ENCODE assay signal across 19 mouse cellular contexts in the genomic region with DNA sequence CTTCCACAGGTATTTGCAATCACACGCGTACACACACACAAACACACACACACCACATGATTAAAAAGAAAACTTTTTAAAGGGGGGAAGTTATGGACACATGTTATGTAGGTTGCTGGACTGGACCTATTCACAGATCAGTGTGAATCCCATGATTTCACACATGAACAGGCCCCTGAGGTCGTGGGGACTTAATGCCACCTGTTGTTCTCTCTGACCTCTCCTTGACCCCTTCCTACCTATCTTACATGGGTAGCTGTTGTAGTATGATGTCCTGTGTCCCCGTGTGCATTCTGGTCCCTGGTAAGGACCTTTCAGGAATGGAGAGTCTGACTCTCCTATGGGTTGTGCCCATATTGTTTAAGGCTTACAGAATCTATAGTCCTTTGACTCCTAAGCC.
DNase-seq lines count a peak whose midpoint lies in the region; ATAC-seq and TF ChIP-seq lines count a peak whose summit lies in the region.
"Had no signal": no experiment of that assay in that cellular context is flagged by ENCODE, and none has a peak within 500 bp of the region (broad histone marks: within the 10 kb centered on the region; RNA-seq: fewer than 3 reads in every experiment).

No protein-coding gene starts in this region.

- peaks cover 4% of the 10 kb centered on the region for H3K4me1 ChIP-seq in lung, embryonic 14.5 days (ENCODE audit: insufficient read depth)
- H3K4me1 ChIP-seq in intestine, embryonic 16.5 days (ENCODE audit: control insufficient read depth, insufficient read depth, low read length) = no peaks in the 10 kb centered on the region
- H3K4me1 ChIP-seq: embryonic facial prominence, embryonic 15.5 days; hindbrain, embryonic 15.5 days had no signal

- no peak for TF ChIP-seq CTCF in lung, embryonic 14.5 days (IDR thresholded peaks at IDR 0.05; ENCODE audit: low read depth)

- ATAC-seq in lung, embryonic 14.5 days (ENCODE audit: insufficient read depth) = no peak
- ATAC-seq in intestine, embryonic 16.5 days = no peak

- DNase-seq in heart, adult 11 months = peak; percentile 51
- DNase-seq in heart, adult 18-20 months = no peak
- no peak for DNase-seq in lung, embryonic 14.5 days
- no peak for DNase-seq in lung, postnatal 14 days
- DNase-seq in layer of hippocampus, adult 8-10 months (ENCODE audit: low spot score in 2 of 2) = no peak
- DNase-seq: adrenal gland, adult 2 months; adrenal gland, postnatal 25 days; cerebellum, adult 18-20 months; cerebellum, adult 9-11 months; cerebellum, postnatal 36 days; gastrocnemius, postnatal 36 days; heart, postnatal 36 days had no signal

- H3K27me3 ChIP-seq in lung, embryonic 14.5 days (ENCODE audit: insufficient read depth, low read length) = no peaks in the 10 kb centered on the region
- no peaks in the 10 kb centered on the region for H3K27me3 ChIP-seq in intestine, embryonic 16.5 days (replicated peaks; ENCODE audit: control insufficient read depth, insufficient read depth, low read length)
- H3K27me3 ChIP-seq: embryonic facial prominence, embryonic 15.5 days; forebrain, embryonic 12.5 days; heart, embryonic 13.5 days; hindbrain, embryonic 15.5 days had no signal

- H3K27ac ChIP-seq in lung, embryonic 14.5 days (ENCODE audit: low read depth) = peak overlapping the region; percentile 42
- H3K27ac ChIP-seq in intestine, embryonic 16.5 days (ENCODE audit: low read length) = 0 out of 2 replicates have a peak overlapping the region, but pooled peaks have one; percentile 9
- H3K27ac ChIP-seq: embryonic facial prominence, embryonic 15.5 days; forebrain, embryonic 12.5 days; heart, adult 2 months; heart, embryonic 13.5 days; hindbrain, embryonic 15.5 days had no signal

- no peak overlapping the region for H3K9ac ChIP-seq in lung, embryonic 14.5 days
- no peak overlapping the region for H3K9ac ChIP-seq in intestine, embryonic 16.5 days (ENCODE audit: low read depth, low read length)
- H3K9ac ChIP-seq: embryonic facial prominence, embryonic 15.5 days; forebrain, embryonic 12.5 days; heart, embryonic 13.5 days; hindbrain, embryonic 15.5 days had no signal

- WGBS in lung, embryonic 14.5 days = 84% methylated on average over 4 of the region's 4 CpGs
- 77% methylated on average over 4 of the region's 4 CpGs for WGBS in intestine, embryonic 16.5 days

- no peaks in the 10 kb centered on the region for H3K9me3 ChIP-seq in lung, embryonic 14.5 days (ENCODE audit: low read depth, low read length)
- no peaks in the 10 kb centered on the region for H3K9me3 ChIP-seq in intestine, embryonic 16.5 days (ENCODE audit: control insufficient read depth, low read length)
- H3K9me3 ChIP-seq: embryonic facial prominence, embryonic 15.5 days; forebrain, embryonic 12.5 days; heart, embryonic 13.5 days; hindbrain, embryonic 15.5 days had no signal

- no peaks in the 10 kb centered on the region for H3K36me3 ChIP-seq in lung, embryonic 14.5 days (ENCODE audit: insufficient read depth)
- H3K36me3 ChIP-seq in intestine, embryonic 16.5 days (ENCODE audit: control insufficient read depth, insufficient read depth, low read length) = no peaks in the 10 kb centered on the region
- H3K36me3 ChIP-seq: embryonic facial prominence, embryonic 15.5 days; forebrain, embryonic 12.5 days; heart, embryonic 13.5 days; hindbrain, embryonic 15.5 days had no signal

- H3K4me2 ChIP-seq in lung, embryonic 14.5 days = no peak overlapping the region
- H3K4me2 ChIP-seq in intestine, embryonic 16.5 days (ENCODE audit: low read depth, low read length) = no peak overlapping the region
- H3K4me2 ChIP-seq: embryonic facial prominence, embryonic 15.5 days; forebrain, embryonic 12.5 days; heart, embryonic 13.5 days; hindbrain, embryonic 15.5 days had no signal

- no peak overlapping the region for H3K4me3 ChIP-seq in lung, embryonic 14.5 days (ENCODE audit: low read depth, low read length)
- no peak overlapping the region for H3K4me3 ChIP-seq in intestine, embryonic 16.5 days (ENCODE audit: low read length)
- H3K4me3 ChIP-seq: embryonic facial prominence, embryonic 15.5 days; erythroblast, embryonic 14.5 days; forebrain, embryonic 12.5 days; heart, adult 2 months; heart, embryonic 13.5 days; hindbrain, embryonic 15.5 days had no signal
